Mouse (Mus musculus) T-helper 2 cell (primary cell): ENCODE data around the gene Abhd14b.

Source experiments
- in situ Hi-C: fragments of 300-600 bp; cut with MboI, MseI; formaldehyde crosslinking; loops from one replicate; pipeline ENCODE4 v1.15.1; 2025; ENCODE audit warnings: high pct_unique_total_duplicates

Abhd14b gene

GRCm38 (mm10) chr9:106447348-106447747, at the start of gene Abhd14b, which contains the start of gene Abhd14a:
Gene Abhd14b (plus strand): TSS chr9:106447459.
Gene Abhd14a (minus strand): TSS chr9:106447678.
- in situ Hi-C loops: loop anchor here (10.0 kb wide), 1 partner anchor 1097 kb away; the partner anchor contains the start of genes Cyb561d2, Nprl2 and Zmynd10

- in situ Hi-C loops: no loop called here
These were observed 49.5 kb upstream of the Abhd14b start for GRCm38 (mm10) chr9:106397733-106398132.

GRCm38 (mm10) chr9:106398667-106399311, 48.5 kb upstream of the Abhd14b start:
- in situ Hi-C loops: no loop called here

- in situ Hi-C loops: no loop called here
These were observed 47.5 kb upstream of the Abhd14b start for GRCm38 (mm10) chr9:106399808-106400207.

GRCm38 (mm10) chr9:106402149-106402548, 45.1 kb upstream of the Abhd14b start:
- in situ Hi-C loops: no loop called here

- in situ Hi-C loops: no loop called here
These were observed 44.5 kb upstream of the Abhd14b start for GRCm38 (mm10) chr9:106402607-106403375.

- in situ Hi-C loops: loop anchor here (5.0 kb wide), 1 partner anchor 53 kb away; no protein-coding TSS in a partner anchor
These were observed 42.0 kb upstream of the Abhd14b start for GRCm38 (mm10) chr9:106405275-106405674.

- in situ Hi-C loops: loop anchor here (5.0 kb wide), 1 partner anchor 54 kb away; no protein-coding TSS in a partner anchor
These were observed 40.7 kb upstream of the Abhd14b start for GRCm38 (mm10) chr9:106406443-106407078.

- in situ Hi-C loops: loop anchor here (5.0 kb wide), 1 partner anchor 57 kb away; no protein-coding TSS in a partner anchor
These were observed 38.2 kb upstream of the Abhd14b start for GRCm38 (mm10) chr9:106409096-106409495.

- in situ Hi-C loops: no loop called here
These were observed 37.1 kb upstream of the Abhd14b start for GRCm38 (mm10) chr9:106410086-106410650.

GRCm38 (mm10) chr9:106411091-106411594, 36.1 kb upstream of the Abhd14b start:
- in situ Hi-C loops: no loop called here

GRCm38 (mm10) chr9:106411729-106412128, 35.5 kb upstream of the Abhd14b start:
- in situ Hi-C loops: no loop called here

GRCm38 (mm10) chr9:106412210-106412609, 35.0 kb upstream of the Abhd14b start:
- in situ Hi-C loops: no loop called here

GRCm38 (mm10) chr9:106413606-106414005, 33.7 kb upstream of the Abhd14b start:
- in situ Hi-C loops: no loop called here

GRCm38 (mm10) chr9:106416826-106417225, 30.4 kb upstream of the Abhd14b start:
- in situ Hi-C loops: loop anchor here (5.0 kb wide), 1 partner anchor 110 kb away; no protein-coding TSS in a partner anchor

- in situ Hi-C loops: loop anchor here (5.0 kb wide), 1 partner anchor 111 kb away; no protein-coding TSS in a partner anchor
These were observed 29.2 kb upstream of the Abhd14b start for GRCm38 (mm10) chr9:106417841-106418625.

- in situ Hi-C loops: no loop called here
These were observed 26.7 kb upstream of the Abhd14b start for GRCm38 (mm10) chr9:106420608-106421007.

GRCm38 (mm10) chr9:106421033-106421864, 26.0 kb upstream of the Abhd14b start:
- in situ Hi-C loops: no loop called here

- in situ Hi-C loops: no loop called here
These were observed 25.4 kb upstream of the Abhd14b start for GRCm38 (mm10) chr9:106421865-106422160.

GRCm38 (mm10) chr9:106428719-106429220, 18.5 kb upstream of the Abhd14b start:
- in situ Hi-C loops: loop anchor here (5.0 kb wide), 1 partner anchor 61 kb away; the partner anchor contains the start of gene Dusp7
